Mouse (Mus musculus) MEL (cell line): ENCODE measurements around the gene Map7d1.

Experiments used
- CTCF ChIP-seq, 3 experiments: IDR thresholded peaks in 2 of 3; conservative IDR thresholded peaks in 1 of 3; 2 replicates each; pipeline ENCODE4 v1.5.1; 2011 to 2012; ENCODE audit warnings: low read length in 3 of 3, low read depth in 2 of 3, mild to moderate bottlenecking in 2 of 3, improper control_type of control experiment in 1 of 3, inconsistent platforms in 1 of 3, mixed read lengths in 1 of 3, moderate library complexity in 1 of 3; ENCODE audit not compliant: control insufficient read depth in 1 of 3, insufficient read depth in 1 of 3, poor library complexity in 1 of 3, severe bottlenecking in 1 of 3
- EP300 ChIP-seq, 2 experiments: IDR thresholded peaks; 2 replicates each; pipeline ENCODE4 v1.6.1; 2011; ENCODE audit warnings: improper control_type of control experiment in 2 of 2, low read length in 2 of 2, low read depth in 1 of 2, mild to moderate bottlenecking in 1 of 2
- GATA1 ChIP-seq: IDR thresholded peaks from 2 replicates; pipeline ENCODE4 v1.6.1; 2011; ENCODE audit warnings: low read depth, low read length, improper control_type of control experiment
- NELFE ChIP-seq: IDR thresholded peaks from 2 replicates; pipeline ENCODE4 v1.6.1; 2011; ENCODE audit warnings: low read depth, low read length, improper control_type of control experiment
- USF2 ChIP-seq, 2 experiments: IDR thresholded peaks; 2 replicates each; pipeline ENCODE4 v1.6.1; 2011 to 2012; ENCODE audit warnings: improper control_type of control experiment in 2 of 2, low read length in 2 of 2, borderline replicate concordance in 1 of 2, inconsistent platforms in 1 of 2, low read depth in 1 of 2, mild to moderate bottlenecking in 1 of 2; ENCODE audit not compliant: insufficient read depth in 1 of 2

DNA sequence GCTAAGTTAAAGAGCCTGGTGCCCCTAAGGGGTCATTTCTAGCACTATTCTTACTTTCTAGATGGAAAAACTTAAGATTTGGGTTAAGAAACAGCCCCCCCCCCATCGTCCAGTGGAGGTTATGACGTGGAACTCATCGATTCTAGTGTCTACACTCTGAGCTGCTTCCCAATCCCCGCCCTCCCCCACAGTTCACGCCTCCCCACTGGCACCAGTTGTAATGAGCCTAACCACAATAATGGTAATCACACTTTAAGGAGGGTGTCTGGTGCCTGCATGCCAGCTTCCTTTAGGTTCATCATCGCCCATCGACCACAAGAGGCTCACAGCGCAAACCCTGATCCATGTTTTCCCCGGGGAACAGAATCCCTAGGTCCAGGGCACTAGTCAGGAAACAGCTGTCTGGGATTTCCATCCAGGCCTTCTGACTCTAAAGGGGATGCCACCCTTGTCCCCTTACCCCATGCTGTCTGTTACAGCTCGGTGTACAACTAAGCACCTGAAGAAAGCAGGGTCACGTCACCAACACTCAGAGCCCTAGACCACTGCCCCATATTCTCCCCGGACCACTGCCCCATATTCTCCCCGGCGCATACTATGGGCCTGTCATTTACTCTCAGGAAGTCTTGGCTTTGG, 2.4 kb downstream of the Map7d1 start:
- TF ChIP-seq USF2 (IDR thresholded peaks at IDR 0.05; ENCODE audit: borderline replicate concordance in 1 of 2, insufficient read depth in 1 of 2, low read depth in 1 of 2, low read length in 2 of 2): no peak
- TF ChIP-seq CTCF (IDR thresholded peaks at IDR 0.05 in 2 of 3, conservative IDR thresholded peaks at IDR 0.05 in 1 of 3; ENCODE audit: control insufficient read depth in 1 of 3, insufficient read depth in 1 of 3, low read depth in 2 of 3, low read length in 3 of 3, poor library complexity in 1 of 3, severe bottlenecking in 1 of 3): no peak
- no peak for TF ChIP-seq GATA1
- TF ChIP-seq EP300 (IDR thresholded peaks at IDR 0.05; ENCODE audit: low read depth in 1 of 2, low read length in 2 of 2): no peak
- TF ChIP-seq NELFE: no peak
